Mouse (Mus musculus) C2C12 (cell line): ENCODE results near the gene Camk2d.

ENCODE experiments used
- CEBPB ChIP-seq: IDR thresholded peaks from one replicate; pipeline ENCODE4 v1.6.1; 2011; ENCODE audit warnings: low read depth, mild to moderate bottlenecking, control low read depth, moderate library complexity
- USF1 ChIP-seq: IDR thresholded peaks from one replicate; pipeline ENCODE4 v1.6.1; 2011; ENCODE audit warnings: low read depth, mild to moderate bottlenecking, control low read depth, moderate library complexity

- TF ChIP-seq CEBPB (peak; percentile 78), USF1 (no peak)
Measured at GRCm38 (mm10) chr3:126734533-126734932, 138.4 kb downstream of the Camk2d start.
